Mouse (Mus musculus): ENCODE measurements around the gene Pdia6. TPM values are rescaled to one million over a fixed set of nuclear protein-coding genes. Genes with fewer than 3 reads are reported as not detected.

Gene Pdia6
- total RNA-seq, 2 experiments from 2014 or later: 119 to 148 TPM

Other genes starting within 250 kb of the Pdia6 start
- gene Kcnf1, start 89.7 kb upstream of the Pdia6 start, total RNA-seq (2021): 10 to 100 TPM; 23.6 to 27.9 TPM
- 1 to 10 TPM; 3.1 to 3.4 TPM for gene Atp6v1c2, start 62.8 kb downstream of the Pdia6 start, total RNA-seq (2021)
- 10 to 100 TPM; 19.7 to 20.2 TPM for gene Nol10, start 81.9 kb downstream of the Pdia6 start, total RNA-seq (2021)

Data from layer of hippocampus, postnatal 14 days (tissue).